Mouse (Mus musculus): ENCODE results near the gene Vmn2r85. TPM values are rescaled to one million over a fixed set of nuclear protein-coding genes. Genes with fewer than 3 reads are reported as not detected.

Vmn2r85 gene
- not detected for total RNA-seq (2023)

GRCm38 (mm10) chr10:130429603-130430002 is at the start of gene Vmn2r85:
Gene Vmn2r85, minus strand, starts transcription at chr10:130429703.

DNA sequence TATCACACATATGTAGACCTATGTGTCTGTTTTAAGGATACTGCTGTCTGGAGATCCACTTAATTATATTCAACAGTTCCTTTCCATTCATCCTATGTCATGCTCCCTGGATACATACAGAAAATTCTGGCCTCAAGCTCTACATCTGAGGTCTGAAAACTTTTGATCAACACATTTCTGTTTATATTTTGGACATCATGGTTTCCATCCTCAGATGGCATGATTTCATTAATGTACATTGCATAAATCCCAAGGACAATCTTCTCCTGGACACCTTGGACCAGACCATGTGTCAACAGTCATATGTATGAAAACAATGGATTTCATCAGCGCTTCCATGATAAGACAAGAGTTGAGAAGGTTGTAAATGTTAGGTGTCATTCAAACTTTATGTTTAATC is 26.4 kb upstream of the Vmn2r85 start, which contains the start of gene Vmn2r86:
Gene Vmn2r86 (minus strand): TSS at position 101 of the 400 bp plus-strand sequence.

GRCm38 (mm10) chr10:130394232-130394631 is 35.3 kb downstream of the Vmn2r85 start, which contains the start of gene Vmn2r84:
Gene Vmn2r84, minus strand, starts transcription at chr10:130394332.

Other genes starting within 250 kb of the Vmn2r85 start
- not detected for gene Olfr826, start 245.5 kb downstream of the Vmn2r85 start, total RNA-seq (2023)
- not detected for gene Olfr827, start 215.3 kb downstream of the Vmn2r85 start, total RNA-seq (2023)
- not detected for gene Neurod4, start 149.5 kb downstream of the Vmn2r85 start, total RNA-seq (2023)
- 139 TPM for gene Tespa1, start 106.8 kb downstream of the Vmn2r85 start, total RNA-seq (2023)
- not detected for gene Vmn2r84, start 35.4 kb downstream of the Vmn2r85 start, total RNA-seq (2023)
- not detected for gene Vmn2r86, start 26.3 kb upstream of the Vmn2r85 start, total RNA-seq (2023)
- gene Vmn2r87, start 67.7 kb upstream of the Vmn2r85 start, total RNA-seq (2023): not detected

Data from CD4-positive naive resting alpha-beta T cell, adult 76 days (primary cell).